Mouse (Mus musculus) midbrain, embryonic 16.5 days (tissue): Measurements from ENCODE around the gene Ubac2. TPM values are rescaled to one million over a fixed set of nuclear protein-coding genes. Genes with fewer than 3 reads are reported as not detected.

Source experiments
- ATAC-seq: fragments of 200-750 bp; cut with Nextera tagmentation; 2 replicates; pipeline ENCODE4 v1.8.0; 2017; ENCODE audit warnings: moderate TSS enrichment
- H3K27ac ChIP-seq: fragments of 300-500 bp; sonication (generic); 2 replicates; pipeline ENCODE4 v1.5.1; 2014; ENCODE audit warnings: mild to moderate bottlenecking, low read length, mixed read lengths
- H3K27me3 ChIP-seq: fragments of 300-500 bp; sonication (generic); 2 replicates; pipeline ENCODE4 v1.6.1; 2014; ENCODE audit warnings: low read depth, low read length, mixed read lengths; ENCODE audit not compliant: control insufficient read depth, insufficient read depth
- H3K36me3 ChIP-seq: fragments of 300-500 bp; sonication (generic); 2 replicates; pipeline ENCODE4 v1.6.1; 2014; ENCODE audit warnings: mild to moderate bottlenecking, low read length, moderate library complexity, mixed read lengths; ENCODE audit not compliant: control insufficient read depth, insufficient read depth
- H3K4me1 ChIP-seq: fragments of 300-500 bp; sonication (generic); 2 replicates; pipeline ENCODE4 v1.6.1; 2014; ENCODE audit warnings: mild to moderate bottlenecking, low read length, mixed read lengths; ENCODE audit not compliant: control insufficient read depth, insufficient read depth
- H3K4me2 ChIP-seq: fragments of 300-500 bp; sonication (generic); 2 replicates; pipeline ENCODE4 v1.6.1; 2014; ENCODE audit warnings: mild to moderate bottlenecking, low read length, mixed read lengths
- H3K4me3 ChIP-seq: fragments of 300-500 bp; sonication (generic); 2 replicates; pipeline ENCODE4 v1.5.1; 2014; ENCODE audit warnings: low read depth, mild to moderate bottlenecking, low read length, moderate library complexity, mixed read lengths
- H3K9ac ChIP-seq: fragments of 300-500 bp; sonication (generic); 2 replicates; pipeline ENCODE4 v1.6.1; 2014; ENCODE audit warnings: low read depth, low read length, mixed read lengths
- H3K9me3 ChIP-seq: fragments of 300-500 bp; sonication (generic); replicated peaks from 2 replicates; pipeline ENCODE4 v1.6.1; 2014; ENCODE audit warnings: mild to moderate bottlenecking, low read length, mixed read lengths; ENCODE audit not compliant: control insufficient read depth, poor library complexity, severe bottlenecking
- WGBS: fragments of 180-500 bp; shearing (Covaris S2); extraction: QIAGEN DNeasy Blood & Tissue Kit; methylation state at CpG from one replicate; pipeline ENCODE4 v1.1.7; 2014; 5-methylcytosine and 5-hydroxymethylcytosine counted together
- polyA plus RNA-seq: library from polyadenylated mRNA; unstranded; fragments of >200 nt; fragmentation: Nextera tagmentation; extraction: Ambion mirVana; gene quantifications from 2 replicates; pipeline ENCODE4 v1.2.1, GENCODE M21; 2015

The Ubac2 gene
- polyA plus RNA-seq, 1 experiment from 2014 or later: 48.5 TPM

GRCm38 (mm10) chr14:122000346-122001105 lies 122.1 kb downstream of the Ubac2 start:
- Histone ChIP-seq H3K4me1 (no peaks in the 10 kb centered on the region), H3K4me3 (no peak overlapping the region), H3K36me3 (no peaks in the 10 kb centered on the region), H3K27me3 (no peaks in the 10 kb centered on the region), H3K9me3 (no peaks in the 10 kb centered on the region), H3K4me2 (no peak overlapping the region), H3K9ac (no peak overlapping the region), H3K27ac (no peak overlapping the region)
- no peak for ATAC-seq
- 86% methylated on average over 17 of the region's 17 CpGs for WGBS

- H3K9ac ChIP-seq: no peak overlapping the region
- H3K9me3 ChIP-seq: no peaks in the 10 kb centered on the region
- H3K4me3 ChIP-seq: no peak overlapping the region
- no peak overlapping the region for H3K4me2 ChIP-seq
- H3K36me3 ChIP-seq: no peaks in the 10 kb centered on the region
- H3K27ac ChIP-seq: no peak overlapping the region
- ATAC-seq: no peak
- H3K27me3 ChIP-seq: no peaks in the 10 kb centered on the region
- no peaks in the 10 kb centered on the region for H3K4me1 ChIP-seq
- WGBS: 87% methylated on average over 7 of the region's 7 CpGs
These were observed 123.8 kb downstream of the Ubac2 start for GRCm38 (mm10) chr14:122002224-122002623.

DNA sequence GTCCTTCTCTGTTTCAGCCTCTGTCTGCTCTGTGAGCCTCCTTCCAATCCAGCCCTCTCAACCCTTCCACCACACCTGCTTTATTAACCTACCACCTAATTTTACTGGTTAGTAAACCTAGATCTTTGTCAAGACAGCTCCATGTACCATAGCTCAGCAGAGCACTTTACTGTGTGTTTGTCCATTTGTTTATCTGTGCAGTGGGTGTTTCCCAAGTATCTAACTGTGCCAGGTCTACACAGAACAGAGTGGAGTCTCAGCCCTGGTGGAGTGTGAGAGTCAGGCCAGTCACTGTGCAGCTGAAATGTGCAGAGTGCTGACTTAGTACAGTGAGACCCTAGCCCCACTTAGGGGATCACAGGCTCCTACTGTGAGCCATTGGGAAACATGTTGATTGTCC lies 125.4 kb downstream of the Ubac2 start:
- Histone ChIP-seq H3K27ac (no peak overlapping the region), H3K9ac (no peak overlapping the region), H3K4me2 (no peak overlapping the region), H3K36me3 (0 out of 2 replicates have a peak, but pooled peaks cover 2% of the 10 kb centered on the region), H3K4me3 (no peak overlapping the region), H3K9me3 (no peaks in the 10 kb centered on the region), H3K27me3 (no peaks in the 10 kb centered on the region), H3K4me1 (no peaks in the 10 kb centered on the region)
- no peak for ATAC-seq

DNA sequence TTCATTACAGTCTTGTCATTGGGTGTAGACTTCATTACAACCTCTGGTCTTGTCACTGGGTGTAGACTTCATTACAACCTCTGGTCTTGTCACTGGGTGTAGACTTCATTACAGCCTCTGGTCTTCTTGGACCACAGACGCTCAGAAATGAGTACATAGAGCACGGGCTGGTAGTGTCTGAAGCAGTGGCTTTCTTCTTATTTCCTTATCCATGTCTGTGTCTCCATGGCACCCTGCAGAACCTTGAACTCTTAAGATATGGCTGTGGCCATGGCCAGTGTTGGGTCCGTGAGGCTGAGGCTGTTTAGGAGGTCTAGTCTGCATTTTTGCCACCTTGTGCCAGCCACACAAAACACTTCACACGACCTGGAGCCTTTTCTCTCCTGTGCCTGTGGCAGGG lies 129.8 kb downstream of the Ubac2 start:
- H3K4me2 ChIP-seq: no peak overlapping the region
- H3K27ac ChIP-seq: no peak overlapping the region
- WGBS: 95% methylated on average over 4 of the region's 4 CpGs
- peaks cover 3% of the 10 kb centered on the region for H3K36me3 ChIP-seq
- H3K27me3 ChIP-seq: no peaks in the 10 kb centered on the region
- no peaks in the 10 kb centered on the region for H3K9me3 ChIP-seq
- no peak for ATAC-seq
- no peaks in the 10 kb centered on the region for H3K4me1 ChIP-seq
- H3K9ac ChIP-seq: no peak overlapping the region
- no peak overlapping the region for H3K4me3 ChIP-seq

- Histone ChIP-seq H3K9me3 (no peaks in the 10 kb centered on the region), H3K27ac (no peak overlapping the region), H3K36me3 (peaks cover 3% of the 10 kb centered on the region), H3K9ac (no peak overlapping the region), H3K27me3 (no peaks in the 10 kb centered on the region), H3K4me1 (no peaks in the 10 kb centered on the region), H3K4me3 (no peak overlapping the region), H3K4me2 (no peak overlapping the region)
- WGBS: 87% methylated on average over 13 of the region's 13 CpGs
- no peak for ATAC-seq
These were observed 131.1 kb downstream of the Ubac2 start for GRCm38 (mm10) chr14:122009502-122009901.

DNA sequence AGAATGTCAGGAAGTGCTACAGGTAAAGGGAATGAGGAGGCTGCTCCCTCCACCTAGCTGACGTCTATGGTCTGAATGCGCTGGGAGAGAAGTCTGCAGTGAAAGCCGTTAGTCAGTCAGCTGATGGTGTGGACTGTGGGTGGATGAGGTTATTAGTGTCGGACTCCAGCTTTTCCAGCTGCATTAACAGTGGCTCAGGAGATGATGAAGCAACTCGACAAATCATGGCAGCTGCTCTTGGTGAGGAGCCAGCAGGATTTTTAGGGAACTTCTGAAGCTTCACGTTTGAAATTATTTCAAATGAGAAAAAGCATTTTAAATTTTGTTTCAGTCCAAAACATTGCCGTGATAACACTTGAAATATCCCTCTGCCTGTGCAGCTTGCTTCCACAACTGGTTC lies 131.9 kb downstream of the Ubac2 start:
- peaks cover 3% of the 10 kb centered on the region for H3K36me3 ChIP-seq
- H3K27ac ChIP-seq: no peak overlapping the region
- WGBS: 77% methylated on average over 7 of the region's 7 CpGs

GRCm38 (mm10) chr14:122011768-122012167 lies 133.3 kb downstream of the Ubac2 start:
- ATAC-seq: no peak
- no peak overlapping the region for H3K4me2 ChIP-seq
- WGBS: 96% methylated on average over 8 of the region's 8 CpGs
- H3K27me3 ChIP-seq: no peaks in the 10 kb centered on the region
- no peaks in the 10 kb centered on the region for H3K4me1 ChIP-seq
- H3K9ac ChIP-seq: no peak overlapping the region
- H3K4me3 ChIP-seq: no peak overlapping the region
- H3K36me3 ChIP-seq: peaks cover 3% of the 10 kb centered on the region
- no peaks in the 10 kb centered on the region for H3K9me3 ChIP-seq
- no peak overlapping the region for H3K27ac ChIP-seq

More for the DNA sequence above, 131.9 kb downstream of the Ubac2 start:
- no peak overlapping the region for H3K4me2 ChIP-seq
- ATAC-seq: no peak
- H3K9ac ChIP-seq: no peak overlapping the region
- no peaks in the 10 kb centered on the region for H3K27me3 ChIP-seq
- no peaks in the 10 kb centered on the region for H3K4me1 ChIP-seq
- H3K9me3 ChIP-seq: no peaks in the 10 kb centered on the region
- H3K4me3 ChIP-seq: no peak overlapping the region

- no peaks in the 10 kb centered on the region for H3K27me3 ChIP-seq
- H3K4me1 ChIP-seq: no peaks in the 10 kb centered on the region
- H3K9me3 ChIP-seq: no peaks in the 10 kb centered on the region
- H3K4me2 ChIP-seq: no peak overlapping the region
- 76% methylated on average over 5 of the region's 5 CpGs for whole genome bisulfite sequencing
- H3K36me3 ChIP-seq: peaks cover 3% of the 10 kb centered on the region
- ATAC-seq: no peak
- H3K27ac ChIP-seq: no peak overlapping the region
- no peak overlapping the region for H3K9ac ChIP-seq
- H3K4me3 ChIP-seq: no peak overlapping the region
These were observed 133.8 kb downstream of the Ubac2 start for GRCm38 (mm10) chr14:122012193-122012592.

GRCm38 (mm10) chr14:122012814-122013213 lies 134.4 kb downstream of the Ubac2 start:
- 79% methylated on average over 13 of the region's 13 CpGs for WGBS
- Histone ChIP-seq H3K9ac (no peak overlapping the region), H3K9me3 (no peaks in the 10 kb centered on the region), H3K27ac (no peak overlapping the region), H3K36me3 (peaks cover 3% of the 10 kb centered on the region), H3K27me3 (no peaks in the 10 kb centered on the region), H3K4me2 (no peak overlapping the region), H3K4me1 (no peaks in the 10 kb centered on the region), H3K4me3 (no peak overlapping the region)
- ATAC-seq: no peak
